13 mouse cellular contexts compared by ENCODE assay signal in genomic region chrX:56790591-56790990, GRCm38 (mm10). TPM values are rescaled to one million over a fixed set of nuclear protein-coding genes. Genes with fewer than 3 reads are reported as not detected.
"Had no signal": no experiment of that assay in that cellular context is flagged by ENCODE, and none has a peak within 500 bp of the region (broad histone marks: within the 10 kb centered on the region; RNA-seq: fewer than 3 reads in every experiment).

No protein-coding gene starts in this region.

- H3K27ac ChIP-seq: lung, embryonic 15.5 days; macrophage; midbrain, embryonic 13.5 days; midbrain, embryonic 15.5 days; neural tube, embryonic 12.5 days; stomach, embryonic 15.5 days; stomach, postnatal 0 days had no signal

- H3K4me3 ChIP-seq: lung, embryonic 15.5 days; megakaryocyte, embryonic 14.5 days; midbrain, embryonic 13.5 days; midbrain, embryonic 15.5 days; neural tube, embryonic 12.5 days; stomach, embryonic 15.5 days had no signal

- H3K4me1 ChIP-seq: lung, embryonic 15.5 days; midbrain, embryonic 13.5 days; midbrain, embryonic 15.5 days; neural tube, embryonic 12.5 days; stomach, embryonic 15.5 days had no signal

- H3K9me3 ChIP-seq: lung, embryonic 15.5 days; megakaryocyte, embryonic 14.5 days; midbrain, embryonic 13.5 days; midbrain, embryonic 15.5 days; neural tube, embryonic 12.5 days; stomach, embryonic 15.5 days had no signal

- H3K9ac ChIP-seq: lung, embryonic 15.5 days; midbrain, embryonic 13.5 days; midbrain, embryonic 15.5 days; neural tube, embryonic 12.5 days; stomach, embryonic 15.5 days had no signal

- H3K4me2 ChIP-seq: lung, embryonic 15.5 days; midbrain, embryonic 11.5 days; midbrain, embryonic 13.5 days; midbrain, embryonic 15.5 days; neural tube, embryonic 12.5 days; stomach, embryonic 15.5 days had no signal

- H3K36me3 ChIP-seq: midbrain, embryonic 15.5 days; stomach, embryonic 15.5 days had no signal

- H3K27me3 ChIP-seq: lung, embryonic 15.5 days; midbrain, embryonic 13.5 days; midbrain, embryonic 15.5 days; neural tube, embryonic 12.5 days; stomach, embryonic 15.5 days had no signal

RNA-seq across cellular contexts. Expression of gene Map7d3, which starts 31.5 kb away (rescaled TPM):
- total RNA-seq: midbrain, postnatal 0 days; monocyte, adult 5-6 weeks had no signal
- polyA plus RNA-seq: spleen, adult 2 months; thymus, adult 2 months had no signal
